Mouse (Mus musculus) kidney, embryonic 15.5 days (tissue): ENCODE data around the gene Gm10719. TPM values are rescaled to one million over a fixed set of nuclear protein-coding genes. Genes with fewer than 3 reads are reported as not detected.
A peak's percentile ranks its signal among the peaks of the same experiment; 100 is the strongest.
"Not testable (repeated sequence)": the region's sequence is repeated elsewhere in the genome, so short reads cannot be mapped to it uniquely, and the experiment has no call there.

Source experiments
- ATAC-seq: fragments of 200-750 bp; cut with Nextera tagmentation; replicated peaks from 2 replicates; pipeline ENCODE4 v1.8.0; 2017; ENCODE audit warnings: moderate TSS enrichment; ENCODE audit not compliant: low FRiP score
- H3K27ac ChIP-seq: fragments of 300-500 bp; sonication (generic); 2 replicates; pipeline ENCODE4 v1.5.1; 2015; ENCODE audit warnings: mild to moderate bottlenecking, inconsistent platforms
- H3K27me3 ChIP-seq: fragments of 300-500 bp; sonication (generic); 2 replicates; pipeline ENCODE4 v1.6.1; 2015; ENCODE audit warnings: inconsistent platforms
- H3K36me3 ChIP-seq: fragments of 300-500 bp; sonication (generic); 2 replicates; pipeline ENCODE4 v1.6.1; 2015; ENCODE audit warnings: inconsistent platforms
- H3K4me1 ChIP-seq: fragments of 300-500 bp; sonication (generic); 2 replicates; pipeline ENCODE4 v1.6.1; 2015; ENCODE audit warnings: inconsistent platforms
- H3K4me2 ChIP-seq: fragments of 300-500 bp; sonication (generic); 2 replicates; pipeline ENCODE4 v1.6.1; 2015; ENCODE audit warnings: moderate library complexity, mild to moderate bottlenecking, inconsistent platforms
- H3K4me3 ChIP-seq: fragments of 300-500 bp; sonication (generic); replicated peaks from 2 replicates; pipeline ENCODE4 v1.5.1; 2015; ENCODE audit warnings: mild to moderate bottlenecking, inconsistent platforms
- H3K9ac ChIP-seq: fragments of 300-500 bp; sonication (generic); 2 replicates; pipeline ENCODE4 v1.6.1; 2015; ENCODE audit warnings: mild to moderate bottlenecking, inconsistent platforms
- H3K9me3 ChIP-seq: fragments of 300-500 bp; sonication (generic); replicated peaks from 2 replicates; pipeline ENCODE4 v1.6.1; 2016; ENCODE audit warnings: inconsistent platforms
- WGBS: fragments of 180-500 bp; shearing (Covaris S2); methylation state at CpG from one replicate; pipeline ENCODE4 v1.1.7; 2015; ENCODE audit warnings: mixed read lengths; 5-methylcytosine and 5-hydroxymethylcytosine counted together
- polyA plus RNA-seq: library from polyadenylated mRNA; unstranded; fragments of >200 nt; fragmentation: Nextera tagmentation; extraction: Ambion mirVana; gene quantifications from 2 replicates; pipeline ENCODE4 v1.2.1, GENCODE M21; 2015

Gene Gm10719
- polyA plus RNA-seq: not detected in 2 replicates

DNA sequence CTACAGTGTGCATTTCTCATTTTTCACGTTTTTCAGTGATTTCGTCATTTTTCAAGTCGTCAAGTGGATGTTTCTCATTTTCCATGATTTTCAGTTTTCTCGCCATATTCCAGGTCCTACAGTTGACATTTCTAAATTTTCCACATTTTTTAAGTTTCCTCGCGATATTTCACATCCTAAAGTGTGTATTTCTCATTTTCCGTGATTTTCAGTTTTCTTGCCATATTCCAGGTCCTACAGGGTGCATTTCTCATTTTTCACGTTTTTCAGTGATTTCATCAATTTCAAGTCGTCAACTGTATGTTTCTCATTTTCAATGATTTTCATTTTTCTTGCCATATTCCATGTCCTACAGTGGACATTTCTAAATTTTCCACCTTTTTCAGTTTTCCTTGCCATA, at the start of gene Gm10719:
Gm10719 (plus strand) TSS at position 301 of the 400 bp plus-strand sequence.
- not testable (repeated sequence) for H3K9me3 ChIP-seq, H3K4me2 ChIP-seq, H3K4me3 ChIP-seq, H3K9ac ChIP-seq, H3K27me3 ChIP-seq, ATAC-seq, H3K4me1 ChIP-seq, H3K27ac ChIP-seq, H3K36me3 ChIP-seq
- WGBS: 50% methylated on average over 2 of the region's 9 CpGs

DNA sequence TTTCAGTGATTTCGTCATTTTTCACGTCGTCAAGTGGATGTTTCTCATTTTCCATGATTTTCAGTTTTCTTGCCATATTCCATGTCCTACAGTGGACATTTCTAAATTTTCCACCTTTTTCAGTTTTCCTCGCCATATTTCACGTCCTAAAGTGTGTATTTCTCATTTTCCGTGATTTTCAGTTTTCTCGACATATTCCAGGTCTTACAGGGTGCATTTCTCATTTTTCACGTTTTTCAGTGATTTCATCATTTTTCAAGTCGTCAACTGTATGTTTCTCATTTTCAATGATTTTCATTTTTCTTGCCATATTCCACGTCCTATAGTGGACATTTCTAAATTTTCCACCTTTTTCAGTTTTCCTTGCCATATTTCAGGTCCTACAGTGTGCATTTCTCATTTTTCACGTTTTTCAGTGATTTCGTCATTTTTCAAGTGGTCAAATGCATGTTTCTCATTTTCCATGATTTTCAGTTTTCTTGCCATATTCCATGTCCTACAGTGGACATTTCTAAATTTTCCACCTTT, 16.7 kb upstream of the Gm10719 start, which contains the start of gene Gm10722:
Gm10722 (plus strand) TSS at position 478 of the 528 bp plus-strand sequence.
- not testable (repeated sequence) for ATAC-seq, H3K27ac ChIP-seq, H3K9ac ChIP-seq, H3K9me3 ChIP-seq, H3K27me3 ChIP-seq, H3K4me1 ChIP-seq, H3K4me2 ChIP-seq, H3K36me3 ChIP-seq, H3K4me3 ChIP-seq
- 74% methylated on average over 12 of the region's 12 CpGs for WGBS

DNA sequence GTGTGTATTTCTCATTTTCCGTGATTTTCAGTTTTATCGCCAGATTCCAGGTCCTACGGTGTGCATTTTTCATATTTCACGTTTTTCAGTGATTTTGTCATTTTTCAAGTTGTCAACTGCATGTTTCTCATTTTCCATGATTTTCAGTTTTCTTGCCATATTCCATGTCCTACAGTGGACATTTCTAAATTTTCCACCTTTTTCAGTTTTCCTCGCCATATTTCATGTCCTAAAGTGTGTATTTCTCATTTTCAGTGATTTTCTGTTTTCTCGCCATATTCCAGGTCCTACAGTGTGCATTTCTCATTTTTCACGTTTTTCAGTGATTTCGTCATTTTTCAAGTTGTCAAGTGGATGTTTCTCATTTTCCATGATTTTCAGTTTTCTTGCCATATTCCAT, 16.2 kb upstream of the Gm10719 start:
- 67% methylated on average over 8 of the region's 8 CpGs for WGBS
- not testable (repeated sequence) for H3K36me3 ChIP-seq, H3K4me3 ChIP-seq, H3K27me3 ChIP-seq, H3K9me3 ChIP-seq, H3K4me1 ChIP-seq, H3K4me2 ChIP-seq, H3K27ac ChIP-seq, H3K9ac ChIP-seq, ATAC-seq

DNA sequence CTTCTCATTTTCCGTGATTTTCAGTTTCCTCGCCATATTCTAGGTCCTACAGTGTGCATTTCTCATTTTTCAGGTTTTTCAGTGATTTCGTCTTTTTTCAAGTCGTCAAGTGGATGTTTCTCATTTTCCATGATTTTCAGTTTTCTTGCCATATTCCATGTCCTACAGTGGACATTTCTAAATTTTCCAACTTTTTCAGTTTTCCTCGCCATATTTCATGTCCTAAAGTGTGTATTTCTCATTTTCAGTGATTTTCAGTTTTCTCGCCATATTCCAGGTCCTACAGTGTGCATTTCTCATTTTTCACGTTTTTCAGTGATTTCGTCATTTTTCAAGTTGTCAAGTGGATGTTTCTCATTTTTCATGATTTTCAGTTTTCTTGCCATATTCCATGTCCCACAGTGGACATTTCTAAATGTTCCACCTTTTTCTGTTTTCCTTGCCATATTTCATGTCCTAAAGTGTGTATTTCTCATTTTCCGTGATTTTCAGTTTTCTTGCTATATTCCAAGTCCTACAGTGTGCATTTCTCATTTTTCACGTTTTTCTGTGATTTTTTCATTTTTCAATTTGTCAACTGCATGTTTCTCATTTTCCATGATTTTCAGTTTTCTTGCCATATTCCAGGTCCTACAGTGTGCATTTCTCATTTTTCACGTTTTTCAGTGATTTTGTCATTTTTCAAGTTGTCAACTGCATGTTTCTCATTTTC, 15.1 kb upstream of the Gm10719 start:
- ATAC-seq: peak; percentile 90
- H3K9ac ChIP-seq, H3K27me3 ChIP-seq, H3K4me2 ChIP-seq, H3K4me3 ChIP-seq, H3K27ac ChIP-seq, H3K9me3 ChIP-seq, H3K36me3 ChIP-seq, H3K4me1 ChIP-seq: not testable (repeated sequence)
- WGBS: 70% methylated on average over 9 of the region's 11 CpGs

DNA sequence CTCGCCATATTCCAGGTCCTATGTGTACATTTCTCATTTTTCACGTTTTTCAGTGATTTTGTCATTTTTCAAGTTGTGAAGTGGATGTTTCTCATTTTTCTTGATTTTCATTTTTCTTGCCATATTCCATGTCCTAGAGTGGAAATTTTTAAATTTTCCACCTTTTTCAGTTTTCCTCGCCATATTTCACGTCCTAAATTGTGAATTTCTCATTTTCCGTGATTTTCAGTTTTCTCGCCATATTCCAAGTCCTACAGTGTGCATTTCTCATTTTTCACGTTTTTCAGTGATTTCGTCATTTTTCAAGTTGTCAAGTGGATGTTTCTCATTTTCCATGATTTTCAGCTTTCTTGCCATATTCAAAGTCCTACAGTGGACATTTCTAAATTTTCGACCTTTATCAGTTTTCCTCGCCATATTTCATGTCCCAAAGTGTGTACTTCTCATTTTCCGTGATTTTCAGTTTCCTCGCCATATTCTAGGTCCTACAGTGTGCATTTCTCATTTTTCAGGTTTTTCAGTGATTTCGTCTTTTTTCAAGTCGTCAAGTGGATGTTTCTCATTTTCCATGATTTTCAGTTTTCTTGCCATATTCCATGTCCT, 14.3 kb upstream of the Gm10719 start, which contains the start of gene Gm11168:
Gm11168 (plus strand) TSS at position 553 of the 603 bp plus-strand sequence.
- WGBS: 74% methylated on average over 6 of the region's 14 CpGs
- H3K4me2 ChIP-seq, H3K27ac ChIP-seq: not testable (repeated sequence)

DNA sequence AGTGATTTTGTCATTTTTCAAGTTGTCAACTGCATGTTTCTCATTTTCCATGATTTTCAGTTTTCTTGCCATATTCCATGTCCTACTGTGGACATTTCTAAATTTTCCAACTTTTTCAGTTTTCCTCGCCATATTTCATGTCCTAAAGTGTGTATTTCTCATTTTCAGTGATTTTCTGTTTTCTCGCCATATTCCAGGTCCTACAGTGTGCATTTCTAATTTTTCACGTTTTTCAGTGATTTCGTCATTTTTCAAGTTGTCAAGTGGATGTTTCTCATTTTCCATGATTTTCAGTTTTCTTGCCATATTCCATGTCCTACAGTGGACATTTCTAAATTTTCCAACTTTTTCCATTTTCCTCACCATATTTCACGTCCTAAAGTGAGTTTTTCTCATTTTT, 11.0 kb upstream of the Gm10719 start:
- not testable (repeated sequence) for H3K9ac ChIP-seq, H3K27me3 ChIP-seq, H3K4me1 ChIP-seq, H3K27ac ChIP-seq, H3K9me3 ChIP-seq, ATAC-seq, H3K4me2 ChIP-seq, H3K36me3 ChIP-seq, H3K4me3 ChIP-seq
- 80% methylated on average over 1 of the region's 5 CpGs for WGBS

More for the DNA sequence above, 14.3 kb upstream of the Gm10719 start, which contains the start of gene Gm11168:
- ATAC-seq, H3K9me3 ChIP-seq, H3K4me3 ChIP-seq, H3K9ac ChIP-seq, H3K27me3 ChIP-seq, H3K4me1 ChIP-seq, H3K36me3 ChIP-seq: not testable (repeated sequence)

DNA sequence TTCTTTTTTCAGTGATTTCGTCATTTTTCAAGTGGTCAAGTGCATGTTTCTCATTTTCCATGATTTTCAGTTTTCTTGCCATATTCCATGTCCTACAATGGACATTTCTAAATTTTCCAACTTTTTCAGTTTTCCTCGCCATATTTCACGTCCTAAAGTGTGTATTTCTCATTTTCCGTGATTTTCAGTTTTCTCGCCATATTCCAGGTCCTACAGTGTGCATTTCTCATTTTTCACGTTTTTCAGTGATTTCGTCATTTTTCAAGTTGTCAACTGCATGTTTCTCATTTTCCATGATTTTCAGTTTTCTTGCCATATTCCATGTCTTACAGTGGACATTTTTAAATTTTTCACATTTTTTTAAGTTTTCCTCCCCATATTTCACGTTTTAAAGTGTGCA, 10.6 kb upstream of the Gm10719 start:
- not testable (repeated sequence) for H3K36me3 ChIP-seq, H3K9me3 ChIP-seq, H3K27ac ChIP-seq, H3K9ac ChIP-seq, H3K4me1 ChIP-seq, H3K4me2 ChIP-seq, H3K27me3 ChIP-seq, H3K4me3 ChIP-seq
- 77% methylated on average over 8 of the region's 8 CpGs for WGBS
- peak; percentile 70 for ATAC-seq

DNA sequence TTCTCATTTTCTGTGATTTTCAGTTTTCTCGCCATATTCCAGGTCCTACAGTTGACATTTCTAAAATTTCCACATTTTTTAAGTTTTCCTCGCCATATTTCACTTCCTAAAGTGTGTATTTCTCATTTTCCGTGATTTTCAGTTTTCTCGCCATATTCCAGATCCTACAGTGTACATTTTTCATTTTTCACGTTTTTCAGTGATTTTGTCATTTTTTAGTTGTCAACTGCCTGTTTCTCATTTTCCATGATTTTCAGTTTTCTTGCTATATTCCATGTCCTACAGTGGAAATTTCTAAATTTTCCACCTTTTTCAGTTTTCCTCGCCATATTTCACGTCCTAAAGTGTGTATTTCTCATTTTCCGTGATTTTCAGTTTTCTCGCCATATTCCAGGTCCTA, 9.9 kb upstream of the Gm10719 start:
- H3K27ac ChIP-seq, ATAC-seq, H3K4me3 ChIP-seq, H3K4me1 ChIP-seq, H3K27me3 ChIP-seq, H3K9me3 ChIP-seq, H3K4me2 ChIP-seq, H3K36me3 ChIP-seq, H3K9ac ChIP-seq: not testable (repeated sequence)
- 81% methylated on average over 8 of the region's 9 CpGs for WGBS

DNA sequence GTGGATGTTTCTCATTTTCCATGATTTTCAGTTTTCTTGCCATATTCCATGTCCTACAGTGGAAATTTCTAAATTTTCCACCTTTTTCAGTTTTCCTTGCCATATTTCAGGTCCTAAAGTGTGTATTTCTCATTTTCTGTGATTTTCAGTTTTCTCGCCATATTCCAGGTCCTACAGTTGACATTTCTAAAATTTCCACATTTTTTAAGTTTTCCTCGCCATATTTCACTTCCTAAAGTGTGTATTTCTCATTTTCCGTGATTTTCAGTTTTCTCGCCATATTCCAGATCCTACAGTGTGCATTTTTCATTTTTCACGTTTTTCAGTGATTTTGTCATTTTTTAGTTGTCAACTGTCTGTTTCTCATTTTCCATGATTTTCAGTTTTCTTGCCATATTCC, 7.9 kb upstream of the Gm10719 start:
- H3K9me3 ChIP-seq, H3K27ac ChIP-seq, H3K4me2 ChIP-seq, H3K27me3 ChIP-seq, H3K4me1 ChIP-seq, H3K4me3 ChIP-seq, H3K36me3 ChIP-seq, H3K9ac ChIP-seq: not testable (repeated sequence)
- no CpG with 5 or more reads among the region's 5 CpGs for WGBS
- peak; percentile 45; the same call in 1 of the 2 replicates for ATAC-seq

DNA sequence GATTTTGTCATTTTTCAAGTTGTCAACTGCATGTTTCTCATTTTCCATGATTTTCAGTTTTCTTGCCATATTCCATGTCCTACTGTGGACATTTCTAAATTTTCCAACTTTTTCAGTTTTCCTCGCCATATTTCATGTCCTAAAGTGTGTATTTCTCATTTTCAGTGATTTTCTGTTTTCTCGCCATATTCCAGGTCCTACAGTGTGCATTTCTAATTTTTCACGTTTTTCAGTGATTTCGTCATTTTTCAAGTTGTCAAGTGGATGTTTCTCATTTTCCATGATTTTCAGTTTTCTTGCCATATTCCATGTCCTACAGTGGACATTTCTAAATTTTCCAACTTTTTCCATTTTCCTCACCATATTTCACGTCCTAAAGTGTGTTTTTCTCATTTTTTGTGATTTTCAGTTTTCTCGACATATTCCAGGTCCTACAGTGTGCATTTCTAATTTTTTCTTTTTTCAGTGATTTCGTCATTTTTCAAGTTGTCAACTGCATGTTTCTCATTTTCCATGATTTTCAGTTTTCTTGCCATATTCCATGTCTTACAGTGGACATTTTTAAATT, 5.1 kb upstream of the Gm10719 start:
- H3K36me3 ChIP-seq, H3K27me3 ChIP-seq, H3K27ac ChIP-seq, H3K4me1 ChIP-seq, H3K4me2 ChIP-seq, H3K9me3 ChIP-seq, ATAC-seq, H3K9ac ChIP-seq, H3K4me3 ChIP-seq: not testable (repeated sequence)
- 87% methylated on average over 3 of the region's 7 CpGs for WGBS

DNA sequence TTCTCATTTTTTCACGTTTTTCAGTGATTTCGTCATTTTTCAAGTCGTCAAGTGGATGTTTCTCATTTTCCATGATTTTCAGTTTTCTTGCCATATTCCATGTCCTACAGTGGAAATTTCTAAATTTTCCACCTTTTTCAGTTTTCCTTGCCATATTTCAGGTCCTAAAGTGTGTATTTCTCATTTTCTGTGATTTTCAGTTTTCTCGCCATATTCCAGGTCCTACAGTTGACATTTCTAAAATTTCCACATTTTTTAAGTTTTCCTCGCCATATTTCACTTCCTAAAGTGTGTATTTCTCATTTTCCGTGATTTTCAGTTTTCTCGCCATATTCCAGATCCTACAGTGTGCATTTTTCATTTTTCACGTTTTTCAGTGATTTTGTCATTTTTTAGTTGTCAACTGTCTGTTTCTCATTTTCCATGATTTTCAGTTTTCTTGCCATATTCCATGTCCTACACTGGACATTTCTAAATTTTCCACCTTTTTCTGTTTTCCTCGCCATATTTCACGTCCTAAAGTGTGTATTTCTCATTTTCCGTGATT, 4.4 kb upstream of the Gm10719 start, which contains the start of gene Gm10721:
Gm10721 (plus strand) TSS at position 408 of the 547 bp plus-strand sequence.
- H3K9ac ChIP-seq, H3K4me3 ChIP-seq, H3K27ac ChIP-seq, H3K36me3 ChIP-seq, H3K4me1 ChIP-seq, H3K9me3 ChIP-seq, H3K27me3 ChIP-seq, H3K4me2 ChIP-seq: not testable (repeated sequence)
- ATAC-seq: peak; percentile 70; the same call in 1 of the 2 replicates
- 75% methylated on average over 1 of the region's 11 CpGs for WGBS

DNA sequence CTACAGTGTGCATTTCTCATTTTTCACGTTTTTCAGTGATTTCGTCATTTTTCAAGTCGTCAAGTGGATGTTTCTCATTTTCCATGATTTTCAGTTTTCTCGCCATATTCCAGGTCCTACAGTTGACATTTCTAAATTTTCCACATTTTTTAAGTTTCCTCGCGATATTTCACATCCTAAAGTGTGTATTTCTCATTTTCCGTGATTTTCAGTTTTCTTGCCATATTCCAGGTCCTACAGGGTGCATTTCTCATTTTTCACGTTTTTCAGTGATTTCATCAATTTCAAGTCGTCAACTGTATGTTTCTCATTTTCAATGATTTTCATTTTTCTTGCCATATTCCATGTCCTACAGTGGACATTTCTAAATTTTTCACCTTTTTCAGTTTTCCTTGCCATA, 1.9 kb upstream of the Gm10719 start, which contains the start of gene Gm10720:
Gm10720 (plus strand) TSS at position 301 of the 400 bp plus-strand sequence.
- 68% methylated on average over 5 of the region's 9 CpGs for WGBS
- not testable (repeated sequence) for H3K9ac ChIP-seq, H3K27me3 ChIP-seq, H3K4me1 ChIP-seq, ATAC-seq, H3K27ac ChIP-seq, H3K36me3 ChIP-seq, H3K4me2 ChIP-seq, H3K4me3 ChIP-seq, H3K9me3 ChIP-seq
